In genomic region chr11:103231367-103231766, GRCm38 (mm10) we compare ENCODE assay signal across 24 mouse cellular contexts. TPM values are rescaled to one million over a fixed set of nuclear protein-coding genes. Genes with fewer than 3 reads are reported as not detected.
"Had no signal": no experiment of that assay in that cellular context is flagged by ENCODE, and none has a peak within 500 bp of the region (broad histone marks: within the 10 kb centered on the region; RNA-seq: fewer than 3 reads in every experiment).

No protein-coding gene starts in this region.

- H3K27me3 ChIP-seq: neural tube, embryonic 12.5 days; neural tube, embryonic 13.5 days; neural tube, embryonic 15.5 days; stomach, embryonic 15.5 days had no signal

- H3K9ac ChIP-seq: neural tube, embryonic 12.5 days; neural tube, embryonic 13.5 days; neural tube, embryonic 15.5 days; stomach, embryonic 15.5 days had no signal

- DNase-seq: retina, postnatal 1 day; right cerebral cortex, adult 18-20 months; right cerebral cortex, postnatal 14 days; right cerebral cortex, postnatal 25 days; right cerebral cortex, postnatal 4 days; thymus, adult 18-20 months; thymus, adult 2 months; thymus, postnatal 14 days; thymus, postnatal 25 days; thymus, postnatal 36 days; thymus, postnatal 4 days had no signal

- H3K27ac ChIP-seq: neural tube, embryonic 12.5 days; neural tube, embryonic 13.5 days; neural tube, embryonic 15.5 days; stomach, embryonic 15.5 days; stomach, postnatal 0 days had no signal

- H3K4me3 ChIP-seq: neural tube, embryonic 12.5 days; neural tube, embryonic 13.5 days; neural tube, embryonic 15.5 days; stomach, embryonic 15.5 days had no signal

- H3K4me1 ChIP-seq: neural tube, embryonic 12.5 days; neural tube, embryonic 13.5 days; neural tube, embryonic 15.5 days; stomach, embryonic 15.5 days had no signal

RNA-seq across cellular contexts. Expression of gene Spata32, which starts 13.1 kb away (rescaled TPM):
- total RNA-seq: neutrophil, adult 5-6 weeks had no signal
- polyA plus RNA-seq: neural tube, embryonic 11.5 days; small intestine, adult 2 months; spleen, adult 2 months; stomach, embryonic 14.5 days; stomach, embryonic 15.5 days; stomach, embryonic 16.5 days; stomach, postnatal 0 days; thymus, adult 2 months; thymus, postnatal 0 days; urinary bladder, adult 2 months had no signal

RNA-seq across cellular contexts. Expression of gene 1700023F06Rik, which starts 23.0 kb away (rescaled TPM):
- total RNA-seq: neutrophil, adult 5-6 weeks had no signal
- polyA plus RNA-seq: neural tube, embryonic 11.5 days; spleen, adult 2 months had no signal
